Mouse (Mus musculus) megakaryocyte progenitor cell, adult 5-6 weeks (primary cell): ENCODE data around the gene Perm1. TPM values are rescaled to one million over a fixed set of nuclear protein-coding genes. Genes with fewer than 3 reads are reported as not detected.
A peak's percentile ranks its signal among the peaks of the same experiment; 100 is the strongest.

Experiments used
- ATAC-seq: replicated peaks from 2 replicates; pipeline ENCODE4 v1.8.0; 2016; ENCODE audit warnings: mild to moderate bottlenecking, moderate TSS enrichment, inconsistent platforms; ENCODE audit not compliant: poor library complexity
- total RNA-seq, 2 experiments: library from RNA; stranded (forward) in 1 of 2; stranded (reverse) in 1 of 2; fragments of 157-497, 149-512 nt in 1 of 2; fragments of 200-1000 nt in 1 of 2; gene quantifications; 2 replicates each; pipeline versions ENCODE4 v1.2.3 to v1.2.4; 2015 to 2017

Gene Perm1
- total RNA-seq, 2 experiments from 2014 or later, result 0.08 to 0.12 TPM

GRCm38 (mm10) chr4:156235808-156236533, 20.3 kb downstream of the Perm1 start, which contains the start of gene Noc2l:
Gene Noc2l (plus strand): TSS chr4:156236010.
- peak; percentile 73 for ATAC-seq

- ATAC-seq, result peak; percentile 21
These were observed 21.2 kb downstream of the Perm1 start for GRCm38 (mm10) chr4:156236651-156237447.

- no peak for ATAC-seq
These were observed 33.9 kb downstream of the Perm1 start for GRCm38 (mm10) chr4:156249567-156249966.

- no peak for ATAC-seq
These were observed 35.4 kb downstream of the Perm1 start for GRCm38 (mm10) chr4:156251081-156251480.

GRCm38 (mm10) chr4:156252140-156252539, 36.5 kb downstream of the Perm1 start:
- 0 out of 2 replicates have a peak, but pooled peaks have one; percentile 1 for ATAC-seq

- peak; percentile 12; the same call in 1 of the 2 replicates for ATAC-seq
These were observed 37.0 kb downstream of the Perm1 start for GRCm38 (mm10) chr4:156252619-156253018.

GRCm38 (mm10) chr4:156253043-156253442, 37.4 kb downstream of the Perm1 start:
- ATAC-seq, result peak; percentile 55

- peak; percentile 32 for ATAC-seq
These were observed 38.9 kb downstream of the Perm1 start for GRCm38 (mm10) chr4:156254361-156255077.

GRCm38 (mm10) chr4:156255078-156255839, 39.6 kb downstream of the Perm1 start, which contains the start of gene Samd11:
Gene Samd11 (minus strand): TSS chr4:156255657.
- ATAC-seq, result peak; percentile 56

Other genes starting within 250 kb of the Perm1 start
- gene B3galt6, start 223.2 kb upstream of the Perm1 start, total RNA-seq (2015), result 10.5 and 10.6 TPM in 2 replicates
- gene B3galt6, start 223.2 kb upstream of the Perm1 start, total RNA-seq (2017), result 11.4 and 12.9 TPM in 2 replicates
- gene Sdf4, start 223.0 kb upstream of the Perm1 start, total RNA-seq (2015), result 52.6 and 54.4 TPM in 2 replicates
- 188 and 205 TPM in 2 replicates for gene Sdf4, start 223.0 kb upstream of the Perm1 start, total RNA-seq (2017)
- gene Tnfrsf4, start 202.0 kb upstream of the Perm1 start, total RNA-seq (2015), result 1.6 and 2.0 TPM in 2 replicates
- gene Tnfrsf4, start 202.0 kb upstream of the Perm1 start, total RNA-seq (2017), result 0.37 and 0.57 TPM in 2 replicates
- 0.76 and 4.5 TPM in 2 replicates for gene Tnfrsf18, start 189.7 kb upstream of the Perm1 start, total RNA-seq (2015)
- 1.9 and 2.0 TPM in 2 replicates for gene Tnfrsf18, start 189.7 kb upstream of the Perm1 start, total RNA-seq (2017)
- gene Ttll10, start 156.5 kb upstream of the Perm1 start, total RNA-seq (2015), result not detected in 2 replicates
- gene Ttll10, start 156.5 kb upstream of the Perm1 start, total RNA-seq (2017), result not detected in 2 replicates
- 16.9 and 24.7 TPM in 2 replicates for gene 9430015G10Rik, start 105.9 kb upstream of the Perm1 start, total RNA-seq (2015)
- gene 9430015G10Rik, start 105.9 kb upstream of the Perm1 start, total RNA-seq (2017), result 28.3 and 33.7 TPM in 2 replicates
- gene Rnf223, start 85.4 kb upstream of the Perm1 start, total RNA-seq (2015), result 0.22 and 0.27 TPM in 2 replicates
- 0.25 TPM in 1 of 2 replicates, not detected in the other for gene Rnf223, start 85.4 kb upstream of the Perm1 start, total RNA-seq (2017)
- gene Agrn, start 18.4 kb upstream of the Perm1 start, total RNA-seq (2015), result 4.8 and 5.8 TPM in 2 replicates
- gene Agrn, start 18.4 kb upstream of the Perm1 start, total RNA-seq (2017), result 1.9 and 2.0 TPM in 2 replicates
- gene Isg15, start 15.1 kb upstream of the Perm1 start, total RNA-seq (2015), result 1.2 and 2.1 TPM in 2 replicates
- 0.79 TPM in 1 of 2 replicates, not detected in the other for gene Isg15, start 15.1 kb upstream of the Perm1 start, total RNA-seq (2017)
- gene AW011738, start 12.6 kb upstream of the Perm1 start, total RNA-seq (2015), result 0.46 and 0.62 TPM in 2 replicates
- gene AW011738, start 12.6 kb upstream of the Perm1 start, total RNA-seq (2017), result 0.07 and 0.12 TPM in 2 replicates
- gene Plekhn1, start 19.0 kb downstream of the Perm1 start, total RNA-seq (2015), result 11.6 and 18.4 TPM in 2 replicates
- 12.8 and 15.5 TPM in 2 replicates for gene Plekhn1, start 19.0 kb downstream of the Perm1 start, total RNA-seq (2017)
- gene Noc2l, start 20.1 kb downstream of the Perm1 start, total RNA-seq (2015), result 72.3 and 81.6 TPM in 2 replicates
- 122 and 140 TPM in 2 replicates for gene Noc2l, start 20.1 kb downstream of the Perm1 start, total RNA-seq (2017)
- not detected in 2 replicates for gene Samd11, start 39.8 kb downstream of the Perm1 start, total RNA-seq (2015)
- 0.12 and 0.30 TPM in 2 replicates for gene Samd11, start 39.8 kb downstream of the Perm1 start, total RNA-seq (2017)
- not detected in 2 replicates for gene Vmn2r-ps159, start 115.2 kb downstream of the Perm1 start, total RNA-seq (2015)
- not detected in 2 replicates for gene Vmn2r-ps159, start 115.2 kb downstream of the Perm1 start, total RNA-seq (2017)